Mouse (Mus musculus) cerebellum, adult 9-10 months (tissue): ENCODE measurements around the gene Akap13.

Experiments
- DNase-seq: peaks from one replicate; pipeline ENCODE4 v3.0.0; 2022

Akap13 gene

GRCm38 (mm10) chr7:75463579-75464162, 8.3 kb downstream of the Akap13 start:
- no peak for DNase-seq

- DNase-seq: no peak
Measured at GRCm38 (mm10) chr7:75467791-75468190, 12.5 kb downstream of the Akap13 start.

- DNase-seq: no peak
Measured at GRCm38 (mm10) chr7:75470318-75470925, 15.1 kb downstream of the Akap13 start.

- DNase-seq: no peak
Measured at GRCm38 (mm10) chr7:75472316-75473195, 17.2 kb downstream of the Akap13 start.

- no peak for DNase-seq
Measured at GRCm38 (mm10) chr7:75473294-75473693, 18.0 kb downstream of the Akap13 start.

- DNase-seq: no peak
Measured at GRCm38 (mm10) chr7:75474064-75474463, 18.7 kb downstream of the Akap13 start.

- no peak for DNase-seq
Measured at GRCm38 (mm10) chr7:75474564-75475150, 19.3 kb downstream of the Akap13 start.

GRCm38 (mm10) chr7:75478060-75478459, 22.7 kb downstream of the Akap13 start:
- no peak for DNase-seq

- DNase-seq: no peak
Measured at GRCm38 (mm10) chr7:75480721-75481426, 25.5 kb downstream of the Akap13 start.

GRCm38 (mm10) chr7:75486031-75486430, 30.7 kb downstream of the Akap13 start:
- no peak for DNase-seq

- DNase-seq: peak; percentile 3
Measured at GRCm38 (mm10) chr7:75495941-75496441, 40.7 kb downstream of the Akap13 start.

GRCm38 (mm10) chr7:75498627-75499026, 43.3 kb downstream of the Akap13 start:
- DNase-seq: no peak

GRCm38 (mm10) chr7:75499271-75499670, 43.9 kb downstream of the Akap13 start:
- DNase-seq: no peak

- no peak for DNase-seq
Measured at GRCm38 (mm10) chr7:75500164-75500563, 44.8 kb downstream of the Akap13 start.

- DNase-seq: no peak
Measured at GRCm38 (mm10) chr7:75500793-75501192, 45.5 kb downstream of the Akap13 start.

- no peak for DNase-seq
Measured at GRCm38 (mm10) chr7:75504524-75504923, 49.2 kb downstream of the Akap13 start.

- no peak for DNase-seq
Measured at GRCm38 (mm10) chr7:75506628-75507027, 51.3 kb downstream of the Akap13 start.

- DNase-seq: no peak
Measured at GRCm38 (mm10) chr7:75509085-75509873, 53.9 kb downstream of the Akap13 start.

- no peak for DNase-seq
Measured at GRCm38 (mm10) chr7:75515472-75515871, 60.1 kb downstream of the Akap13 start.

- DNase-seq: no peak
Measured at GRCm38 (mm10) chr7:75516716-75517619, 61.6 kb downstream of the Akap13 start.

- DNase-seq: no peak
Measured at GRCm38 (mm10) chr7:75520531-75520930, 65.2 kb downstream of the Akap13 start.
